Mouse (Mus musculus) thymus, adult 2 months (tissue): ENCODE data around the gene Zfp280b. TPM values are rescaled to one million over a fixed set of nuclear protein-coding genes. Genes with fewer than 3 reads are reported as not detected.
"Not testable (repeated sequence)": the region's sequence is repeated elsewhere in the genome, so short reads cannot be mapped to it uniquely, and the experiment has no call there.

ENCODE experiments used
- DNase-seq: peaks from one replicate; pipeline ENCODE4 v3.0.0; 2021
- H3K27ac ChIP-seq: fragments of 200-500 bp; 2 replicates; pipeline ENCODE4 v1.5.1; 2012; ENCODE audit warnings: low read length, control low read depth; ENCODE audit not compliant: control insufficient read depth, insufficient read depth
- H3K27me3 ChIP-seq: fragments of 200-500 bp; 2 replicates; pipeline ENCODE4 v1.6.1; 2012; ENCODE audit warnings: mild to moderate bottlenecking, low read length, moderate library complexity, mixed read lengths; ENCODE audit not compliant: control insufficient read depth, insufficient read depth
- H3K36me3 ChIP-seq: fragments of 200-500 bp; 2 replicates; pipeline ENCODE4 v1.6.1; 2012; ENCODE audit warnings: mild to moderate bottlenecking, low read length, moderate library complexity; ENCODE audit not compliant: control insufficient read depth, insufficient read depth
- H3K4me1 ChIP-seq: fragments of 200-500 bp; replicated peaks from 2 replicates; pipeline ENCODE4 v1.6.1; 2012; ENCODE audit warnings: low read length; ENCODE audit not compliant: control insufficient read depth, insufficient read depth
- H3K4me3 ChIP-seq: fragments of 200-500 bp; 2 replicates; pipeline ENCODE4 v1.5.1; 2012; ENCODE audit warnings: mild to moderate bottlenecking, low read length, control low read depth, moderate library complexity; ENCODE audit not compliant: control insufficient read depth, insufficient read depth
- CTCF ChIP-seq: fragments of 200-500 bp; IDR thresholded peaks from 2 replicates; pipeline ENCODE4 v1.5.1; 2012; ENCODE audit warnings: mild to moderate bottlenecking, control low read depth, low read length, moderate library complexity, borderline replicate concordance; ENCODE audit not compliant: control insufficient read depth, poor library complexity, insufficient read depth; ENCODE audit errors: extremely low read depth
- POLR2A ChIP-seq: fragments of 200-500 bp; IDR thresholded peaks from 2 replicates; pipeline ENCODE4 v1.6.1; 2012; ENCODE audit warnings: mild to moderate bottlenecking, low read length, control low read depth, moderate library complexity; ENCODE audit not compliant: control insufficient read depth, poor library complexity, insufficient read depth; ENCODE audit errors: extremely low read depth
- WGBS: fragments of 180-500 bp; shearing (Covaris S2); methylation state at CpG from one replicate; pipeline ENCODE4 v1.1.7; 2018; 5-methylcytosine and 5-hydroxymethylcytosine counted together
- polyA plus RNA-seq: library from polyadenylated mRNA; depleted of rRNA; stranded (reverse); fragments of >200 nt; gene quantifications from 2 replicates; pipeline ENCODE4 v1.2.3, GENCODE M21; 2012; rRNA removed

Zfp280b gene
- polyA plus RNA-seq: 14.5 and 18.0 TPM in 2 replicates

- DNase-seq: peak; percentile 96
- peaks cover 8% of the 10 kb centered on the region for H3K4me1 ChIP-seq
- no peaks in the 10 kb centered on the region; the same call in 1 of the 2 replicates for H3K36me3 ChIP-seq
- WGBS: under 1% methylated on average over 58 of the region's 58 CpGs
- H3K27ac ChIP-seq: no peak within 1 kb of the TSS
- no peaks in the 10 kb centered on the region for H3K27me3 ChIP-seq
- TF ChIP-seq POLR2A (peak; percentile 84), CTCF (peak; percentile 79)
- H3K4me3 ChIP-seq: peak within 1 kb of the TSS; percentile 73
Measured at GRCm38 (mm10) chr10:76032402-76033118, at the start of gene Zfp280b. Gene Zfp280b, plus strand, starts transcription at chr10:76032650.

GRCm38 (mm10) chr10:75990430-75991042 is 41.9 kb upstream of the Zfp280b start:
- Histone ChIP-seq H3K4me3 (no peak overlapping the region), H3K27me3 (no peaks in the 10 kb centered on the region), H3K4me1 (no peaks in the 10 kb centered on the region), H3K36me3 (no peaks in the 10 kb centered on the region), H3K27ac (no peak overlapping the region)
- TF ChIP-seq POLR2A (no peak), CTCF (no peak)
- DNase-seq: no peak
- 78% methylated on average over 4 of the region's 4 CpGs for WGBS

GRCm38 (mm10) chr10:75993616-75994240 is 38.7 kb upstream of the Zfp280b start:
- no peaks in the 10 kb centered on the region for H3K4me1 ChIP-seq
- TF ChIP-seq POLR2A: no peak
- no peak for TF ChIP-seq CTCF
- no peaks in the 10 kb centered on the region for H3K27me3 ChIP-seq
- DNase-seq: no peak
- WGBS: 97% methylated on average over 15 of the region's 15 CpGs
- H3K4me3 ChIP-seq: no peak overlapping the region
- H3K27ac ChIP-seq: no peak overlapping the region
- H3K36me3 ChIP-seq: no peaks in the 10 kb centered on the region

- WGBS: 92% methylated on average over 13 of the region's 13 CpGs
- not testable (repeated sequence) for DNase-seq, H3K27ac ChIP-seq, H3K4me1 ChIP-seq, H3K4me3 ChIP-seq, H3K27me3 ChIP-seq, H3K36me3 ChIP-seq
Measured at GRCm38 (mm10) chr10:75994531-75995210, 37.8 kb upstream of the Zfp280b start.

- no peaks in the 10 kb centered on the region for H3K27me3 ChIP-seq
- no peak overlapping the region for H3K4me3 ChIP-seq
- no peaks in the 10 kb centered on the region for H3K4me1 ChIP-seq
- 94% methylated on average over 11 of the region's 11 CpGs for WGBS
- no peak overlapping the region for H3K27ac ChIP-seq
- DNase-seq: no peak
- H3K36me3 ChIP-seq: no peaks in the 10 kb centered on the region
- no peak for TF ChIP-seq CTCF
- no peak for TF ChIP-seq POLR2A
Measured at GRCm38 (mm10) chr10:75995463-75995862, 37.0 kb upstream of the Zfp280b start.

GRCm38 (mm10) chr10:75996315-75996714 is 36.1 kb upstream of the Zfp280b start:
- H3K36me3 ChIP-seq: no peaks in the 10 kb centered on the region
- no peak for DNase-seq

More at GRCm38 (mm10) chr10:75996315-75996714, 36.1 kb upstream of the Zfp280b start:
- WGBS: 66% methylated on average over 3 of the region's 3 CpGs
- H3K27me3 ChIP-seq: no peaks in the 10 kb centered on the region
- H3K27ac ChIP-seq: no peak overlapping the region
- H3K4me1 ChIP-seq: no peaks in the 10 kb centered on the region
- H3K4me3 ChIP-seq: no peak overlapping the region
- TF ChIP-seq CTCF: no peak
- no peak for TF ChIP-seq POLR2A
